Mouse (Mus musculus): ENCODE measurements around the gene Ube4b. TPM values are rescaled to one million over a fixed set of nuclear protein-coding genes. Genes with fewer than 3 reads are reported as not detected.
"Not testable (repeated sequence)": the region's sequence is repeated elsewhere in the genome, so short reads cannot be mapped to it uniquely, and the experiment has no call there.

Ube4b gene
- total RNA-seq, 2 experiments from 2014 or later: 32.2 to 36.3 TPM

- not testable (repeated sequence) for DNase-seq
Observed at GRCm38 (mm10) chr4:149431887-149432286, 5.3 kb upstream of the Ube4b start.

- no peak for DNase-seq
Observed at GRCm38 (mm10) chr4:149429592-149429991, 3.0 kb upstream of the Ube4b start.

DNA sequence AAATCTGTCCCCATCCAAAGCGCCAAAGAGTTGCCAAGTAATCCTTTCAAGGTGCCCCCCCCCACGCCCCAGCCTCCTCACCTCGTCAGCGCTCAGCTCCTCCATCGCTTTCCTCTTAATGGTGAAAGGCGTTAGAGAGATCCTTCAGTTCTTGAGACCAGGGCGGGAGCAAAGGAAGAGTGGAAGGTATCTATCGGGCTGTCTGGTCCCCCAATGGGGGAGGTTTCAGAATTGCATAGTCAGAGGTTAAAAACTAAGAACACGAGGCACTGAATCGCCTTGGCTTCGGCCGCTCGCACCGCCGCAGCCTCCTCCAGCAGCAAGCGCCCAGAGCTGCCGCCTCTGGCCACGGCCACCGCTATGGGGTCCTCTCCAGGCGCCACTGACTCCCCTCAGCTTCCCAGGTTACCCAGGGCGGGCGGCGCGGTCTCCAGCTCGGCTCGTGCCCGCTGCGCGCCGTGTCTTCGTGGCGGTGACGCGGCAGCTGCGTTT is 702 bp downstream of the Ube4b start:
- no peak for DNase-seq

GRCm38 (mm10) chr4:149424755-149425154 is 1.8 kb downstream of the Ube4b start:
- no peak for DNase-seq

DNA sequence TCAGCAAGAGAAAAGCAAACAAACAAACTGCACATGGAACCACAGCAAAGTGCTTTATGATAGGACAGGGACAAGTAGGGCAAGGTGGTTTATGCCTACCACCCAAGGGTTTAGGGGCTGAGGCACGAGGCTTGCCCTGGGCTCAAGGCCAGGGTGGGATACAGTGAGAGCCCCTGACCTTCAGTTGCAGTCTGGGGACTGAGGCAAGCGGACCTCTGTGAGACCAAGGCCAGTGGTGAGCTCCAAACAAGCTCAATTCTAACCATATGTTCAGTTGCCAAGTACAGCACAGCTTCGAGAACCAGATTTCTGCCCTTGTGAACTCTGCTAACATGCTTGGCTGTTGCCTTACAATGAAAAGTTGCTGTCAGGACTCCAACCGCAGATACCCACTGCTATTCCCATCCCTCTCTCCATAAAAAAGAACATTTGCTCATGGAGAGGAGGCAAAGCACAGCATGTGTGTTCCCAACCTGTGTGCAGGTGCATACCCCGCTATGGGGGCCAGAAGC is 8.6 kb downstream of the Ube4b start:
- DNase-seq: no peak

DNA sequence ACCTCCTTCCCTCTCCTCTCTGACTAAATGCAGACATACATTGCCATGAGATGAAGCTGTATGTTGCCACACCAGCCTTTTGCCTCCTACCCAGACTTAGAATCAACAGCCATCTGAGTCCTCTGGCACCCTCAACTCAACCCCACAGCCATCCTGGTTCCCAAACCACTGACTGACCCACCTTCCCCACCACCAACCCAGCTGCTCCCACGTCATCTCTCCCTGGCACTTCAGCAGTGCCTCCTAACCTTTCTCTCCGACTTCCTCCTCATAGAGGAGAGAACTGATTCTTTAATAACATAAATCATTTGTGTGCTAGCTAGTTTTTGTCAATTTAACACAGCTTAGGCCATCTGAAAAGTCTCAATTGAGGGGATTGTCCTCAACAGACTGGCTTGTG is 9.6 kb downstream of the Ube4b start:
- DNase-seq: no peak

DNA sequence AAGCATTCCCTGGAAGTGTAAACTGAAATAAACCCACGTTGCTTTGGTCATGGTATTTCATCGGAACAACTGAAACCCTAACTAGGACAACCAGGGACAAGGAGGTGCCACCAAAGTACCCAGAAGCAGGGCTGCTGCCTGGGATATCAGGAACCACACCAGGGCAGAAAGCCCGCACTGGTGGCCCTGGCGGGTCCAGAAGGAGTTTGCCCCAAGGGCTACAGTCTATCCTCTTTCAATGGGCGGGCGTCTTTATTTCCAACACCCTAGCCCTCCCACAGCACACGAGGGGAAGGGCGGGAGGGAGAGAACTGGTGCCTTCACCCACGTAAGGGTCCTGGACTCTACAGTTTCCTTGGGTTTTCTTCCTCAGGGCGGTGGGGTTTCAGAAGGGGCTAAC is 10.1 kb downstream of the Ube4b start:
- DNase-seq: no peak

GRCm38 (mm10) chr4:149415651-149416169 is 10.8 kb downstream of the Ube4b start:
- DNase-seq: peak; percentile 19

DNA sequence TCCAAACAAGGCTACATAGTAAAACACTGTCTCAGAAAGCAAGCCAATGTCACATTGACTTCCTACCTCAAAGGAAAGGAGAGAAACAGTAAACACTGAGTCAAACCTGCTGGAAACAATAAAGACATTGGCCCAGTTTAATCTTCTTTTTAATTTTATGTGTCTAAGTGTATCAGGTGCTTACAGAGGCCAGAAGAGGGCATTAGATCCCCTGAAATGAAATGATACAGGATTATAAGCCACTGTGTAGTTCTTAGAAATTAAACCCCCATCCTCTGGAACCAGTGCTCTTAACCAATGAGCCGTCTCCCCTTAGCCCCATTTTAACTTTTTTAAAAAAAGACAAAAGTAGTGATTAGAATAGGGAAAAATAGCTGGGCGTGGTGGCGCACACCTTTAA is 12.3 kb downstream of the Ube4b start:
- DNase-seq: no peak

- no peak for DNase-seq
Observed at GRCm38 (mm10) chr4:149409759-149410158, 16.8 kb downstream of the Ube4b start.

DNA sequence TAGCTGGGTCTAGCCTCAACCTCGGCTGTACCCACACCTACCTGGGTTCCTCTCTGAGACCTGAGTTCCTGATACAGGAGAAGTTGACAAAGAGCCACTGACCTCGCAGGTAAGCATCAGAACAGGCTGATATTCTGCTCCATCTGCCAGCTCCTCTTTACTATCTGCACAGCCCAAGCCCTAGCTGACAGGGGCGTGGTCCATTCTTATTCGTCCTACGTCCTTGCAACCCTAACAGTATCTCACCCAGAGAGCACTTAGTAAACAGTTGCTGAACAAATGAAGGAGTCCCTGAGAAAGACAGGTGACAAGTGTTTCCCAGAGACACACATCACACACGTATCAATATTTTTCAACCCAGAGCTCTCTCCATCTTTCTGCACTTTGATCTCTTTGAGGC is 18.2 kb downstream of the Ube4b start:
- no peak for DNase-seq

- DNase-seq: no peak
Observed at GRCm38 (mm10) chr4:149407461-149407860, 19.1 kb downstream of the Ube4b start.

- no peak for DNase-seq
Observed at GRCm38 (mm10) chr4:149405713-149406443, 20.7 kb downstream of the Ube4b start.

GRCm38 (mm10) chr4:149404640-149405465 is 21.7 kb downstream of the Ube4b start:
- DNase-seq: no peak

- DNase-seq: no peak
Observed at GRCm38 (mm10) chr4:149403037-149403436, 23.5 kb downstream of the Ube4b start.

DNA sequence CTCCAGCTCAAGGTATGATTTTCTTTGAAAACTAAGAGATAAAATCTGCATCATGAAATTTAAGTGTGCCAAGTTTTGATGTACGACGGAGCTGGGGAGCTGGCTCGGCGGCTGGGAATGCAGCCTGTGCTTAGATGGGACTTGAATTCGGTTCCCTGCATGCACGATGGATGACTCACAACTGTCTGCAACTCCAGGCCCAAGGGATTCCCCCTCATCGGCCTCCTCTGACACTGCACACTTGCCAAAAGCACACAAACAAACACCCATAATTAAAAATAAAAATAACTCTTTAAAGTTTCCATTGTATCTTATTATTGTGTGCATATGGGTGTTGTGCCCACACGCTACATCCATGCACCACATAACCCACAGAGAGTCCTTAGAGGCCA is 25.0 kb downstream of the Ube4b start:
- DNase-seq: peak; percentile 44

- no peak for DNase-seq
Observed at GRCm38 (mm10) chr4:149400878-149401590, 25.5 kb downstream of the Ube4b start.

DNA sequence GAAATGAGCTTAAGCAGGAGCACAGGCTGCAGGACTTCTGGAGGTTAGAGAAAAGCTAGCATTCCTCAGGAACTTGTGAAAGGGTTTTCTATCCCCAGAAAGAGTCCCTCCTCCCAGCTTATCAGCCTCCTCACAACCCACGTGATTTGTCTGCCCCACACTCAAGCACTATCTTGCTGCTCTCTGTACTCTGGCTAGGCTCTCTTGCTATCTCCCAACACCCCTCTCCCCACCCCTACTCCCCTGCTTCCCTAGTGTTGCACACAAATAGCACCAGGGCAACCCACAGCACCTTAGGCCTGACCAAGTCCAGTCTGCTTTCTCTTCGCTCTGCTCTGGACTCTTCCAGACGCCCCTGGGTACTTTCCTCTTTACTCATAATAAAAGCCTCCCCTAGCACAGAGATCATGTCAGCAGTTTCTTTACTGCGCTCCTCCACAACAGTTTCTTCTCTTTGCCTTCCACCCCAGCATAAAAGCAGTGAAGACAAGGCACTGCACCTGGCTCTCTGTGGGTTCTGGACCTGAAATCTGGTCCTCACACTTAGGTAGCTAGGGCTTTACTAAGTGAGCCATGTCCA is 27.1 kb downstream of the Ube4b start:
- DNase-seq: no peak

GRCm38 (mm10) chr4:149398181-149398735 is 28.3 kb downstream of the Ube4b start:
- no peak for DNase-seq

DNA sequence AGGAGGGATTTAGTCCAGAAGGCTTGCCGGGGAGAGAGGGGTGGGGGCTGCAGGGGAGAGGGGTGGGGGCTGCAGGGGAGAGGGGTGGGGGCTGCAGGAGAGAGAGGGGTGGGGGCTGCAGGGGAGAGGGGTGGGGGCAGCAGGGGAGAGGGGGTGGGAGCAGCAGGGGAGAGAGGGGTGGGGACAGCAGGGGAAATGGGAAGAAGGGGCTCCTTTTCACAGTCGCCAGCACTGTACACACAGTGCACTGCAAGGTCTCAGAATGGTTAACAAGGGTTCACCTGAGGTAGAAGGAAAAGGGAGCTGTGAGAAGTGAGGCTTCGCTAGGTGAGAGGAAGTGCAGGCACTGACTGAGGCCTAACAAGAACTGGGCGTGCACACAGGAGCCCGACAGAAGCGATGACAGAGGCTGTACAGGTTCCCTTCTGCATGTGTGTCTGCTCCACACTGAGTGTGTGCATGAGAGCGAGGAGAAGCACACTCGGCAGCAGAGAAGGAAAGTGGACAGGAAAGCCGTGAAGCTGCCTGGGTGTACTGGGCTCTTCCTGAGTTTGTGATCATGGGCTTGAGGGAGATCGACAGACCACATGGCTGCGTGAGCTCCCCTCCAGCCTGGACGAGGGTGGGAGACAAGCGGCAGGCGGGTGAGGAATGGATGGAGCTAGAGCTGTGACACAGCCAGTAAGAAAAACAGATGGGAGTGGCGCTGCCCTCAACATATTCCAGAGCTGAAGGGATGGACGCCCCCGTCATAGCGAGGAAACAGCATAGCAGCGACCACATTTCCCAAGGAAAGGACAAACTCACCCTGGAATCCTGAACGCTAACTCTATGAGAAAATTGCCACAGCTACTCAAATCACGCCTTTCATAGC is 29.9 kb downstream of the Ube4b start:
- no peak for DNase-seq

DNA sequence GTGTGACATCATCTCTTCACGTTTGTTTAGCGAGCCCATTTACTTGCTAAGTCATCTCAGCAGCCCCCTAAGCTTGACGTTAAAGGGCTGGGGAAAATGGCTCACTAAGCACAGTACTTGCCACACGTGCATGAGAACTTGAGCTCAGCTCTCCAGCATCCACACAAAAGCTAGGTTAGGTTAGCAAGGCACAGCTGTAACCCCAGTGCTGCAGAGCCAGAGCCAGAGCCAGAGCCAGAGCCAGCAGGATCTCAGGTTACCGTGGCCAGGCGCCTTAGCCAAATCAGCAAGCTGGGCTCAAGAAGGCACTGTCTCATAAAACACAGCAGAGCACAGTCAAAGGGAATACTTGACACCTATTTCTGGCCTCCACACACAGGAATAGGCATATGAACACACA is 31.0 kb downstream of the Ube4b start:
- peak; percentile 76 for DNase-seq

Data from gastrocnemius, postnatal 25 days (tissue).